14 mouse cellular contexts compared by ENCODE assay signal in genomic region chr8:78563466-78564058, GRCm38 (mm10).
"Had no signal": no experiment of that assay in that cellular context is flagged by ENCODE, and none has a peak within 500 bp of the region (broad histone marks: within the 10 kb centered on the region; RNA-seq: fewer than 3 reads in every experiment).

No protein-coding gene starts in this region.

- H3K9ac ChIP-seq: liver, embryonic 12.5 days; liver, embryonic 14.5 days; midbrain, embryonic 12.5 days; midbrain, embryonic 15.5 days; neural tube, embryonic 12.5 days; stomach, embryonic 15.5 days had no signal

- H3K4me1 ChIP-seq: liver, embryonic 12.5 days; midbrain, embryonic 15.5 days; neural tube, embryonic 12.5 days; stomach, embryonic 15.5 days had no signal

- H3K27ac ChIP-seq: liver, embryonic 12.5 days; liver, embryonic 14.5 days; midbrain, embryonic 10.5 days; midbrain, embryonic 12.5 days; midbrain, embryonic 15.5 days; neural tube, embryonic 12.5 days; stomach, embryonic 15.5 days; stomach, postnatal 0 days had no signal

- H3K27me3 ChIP-seq: liver, embryonic 12.5 days; midbrain, embryonic 12.5 days; midbrain, embryonic 15.5 days; neural tube, embryonic 12.5 days; stomach, embryonic 15.5 days had no signal

- H3K4me2 ChIP-seq: liver, embryonic 12.5 days; midbrain, embryonic 12.5 days; midbrain, embryonic 15.5 days; neural tube, embryonic 12.5 days; stomach, embryonic 15.5 days had no signal

- DNase-seq: lung, adult 18-20 months; lung, postnatal 4 days; right cerebral cortex, postnatal 14 days; thymus, adult 2 months; thymus, postnatal 25 days; thymus, postnatal 4 days had no signal

- H3K36me3 ChIP-seq: midbrain, embryonic 15.5 days; stomach, embryonic 15.5 days had no signal

- H3K4me3 ChIP-seq: liver, embryonic 12.5 days; midbrain, embryonic 10.5 days; midbrain, embryonic 12.5 days; midbrain, embryonic 15.5 days; neural tube, embryonic 12.5 days; stomach, embryonic 15.5 days had no signal

- ATAC-seq: liver, embryonic 12.5 days; midbrain, embryonic 15.5 days had no signal

- H3K9me3 ChIP-seq: midbrain, embryonic 10.5 days; midbrain, embryonic 15.5 days; neural tube, embryonic 12.5 days; stomach, embryonic 15.5 days had no signal
